ENCODE assay signal across 21 mouse cellular contexts in the genomic region with DNA sequence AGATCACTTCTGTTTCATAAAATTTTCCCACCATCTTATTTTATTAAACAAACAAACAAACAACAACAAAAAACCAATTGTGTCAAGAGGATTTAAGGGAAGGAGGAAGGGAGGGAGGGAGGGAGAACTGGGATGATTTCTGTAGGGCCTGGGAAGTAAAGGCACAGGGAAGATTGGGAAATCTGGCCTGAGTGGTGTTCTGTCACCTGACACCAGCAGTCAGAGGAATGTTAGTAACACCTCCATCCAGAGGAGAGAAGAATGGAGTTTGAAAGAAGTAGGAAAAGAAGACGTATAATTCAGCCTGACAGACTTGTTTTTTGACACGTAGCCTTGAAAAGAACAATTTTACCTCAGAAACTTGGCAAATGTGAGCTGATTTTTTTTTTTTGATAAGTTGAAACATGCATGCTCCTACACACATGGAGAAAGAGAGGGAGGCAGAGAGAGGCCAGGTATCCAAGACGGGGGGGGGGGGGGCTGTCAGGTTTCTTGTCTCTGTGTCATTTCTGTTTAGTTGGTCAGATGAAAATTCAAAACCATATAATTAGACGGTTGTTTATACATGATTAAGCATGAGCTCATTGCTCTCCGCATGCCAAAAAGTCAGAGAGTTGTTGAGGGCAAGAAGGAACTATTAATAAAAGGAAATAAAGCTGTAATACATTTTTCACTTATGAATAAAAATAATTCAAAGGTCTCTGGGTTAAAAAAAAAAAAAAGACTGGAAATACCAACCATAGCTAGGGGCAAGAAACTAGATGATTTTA.
DNase-seq lines count a peak whose midpoint lies in the region; ATAC-seq and TF ChIP-seq lines count a peak whose summit lies in the region.
"Had no signal": no experiment of that assay in that cellular context is flagged by ENCODE, and none has a peak within 500 bp of the region (broad histone marks: within the 10 kb centered on the region; RNA-seq: fewer than 3 reads in every experiment).

No protein-coding gene starts in this region.

- no peak overlapping the region for H3K4me3 ChIP-seq in lung, postnatal 0 days (ENCODE audit: low read depth, low read length)
- H3K4me3 ChIP-seq: embryonic facial prominence, embryonic 12.5 days; forebrain, embryonic 10.5 days; limb, embryonic 13.5 days; midbrain, embryonic 15.5 days; neural tube, embryonic 15.5 days had no signal

- 23% methylated on average over 5 of the region's 5 CpGs for WGBS in lung, postnatal 0 days

- TF ChIP-seq CTCF in lung, postnatal 0 days (IDR thresholded peaks at IDR 0.05): no peak

- peak; percentile 10 for DNase-seq in embryo, embryonic 11 days
- no peak for DNase-seq in embryo, embryonic 9.5 days (ENCODE audit: extremely low spot score)
- DNase-seq in lung, postnatal 0 days (ENCODE audit: low spot score): peak; percentile 14
- no peak for DNase-seq in lung, postnatal 36 days
- DNase-seq in adipocyte (ENCODE audit: low spot score): peak; percentile 10
- DNase-seq in right cerebral cortex, postnatal 4 days: no peak
- no peak for DNase-seq in layer of hippocampus, adult 9-10 months (ENCODE audit: low spot score)
- DNase-seq: cerebellum, adult 11 months; cerebellum, postnatal 14 days; forebrain, postnatal 0 days; layer of hippocampus, adult 9-11 months; lung, postnatal 14 days; right cerebral cortex, postnatal 14 days; thymus, postnatal 4 days had no signal

- no peak overlapping the region for H3K4me2 ChIP-seq in lung, postnatal 0 days (replicated peaks; ENCODE audit: low read depth, low read length)
- H3K4me2 ChIP-seq: embryonic facial prominence, embryonic 12.5 days; heart, embryonic 11.5 days; limb, embryonic 13.5 days; midbrain, embryonic 15.5 days; neural tube, embryonic 15.5 days had no signal

- H3K9ac ChIP-seq in lung, postnatal 0 days (replicated peaks; ENCODE audit: low read depth): no peak overlapping the region
- H3K9ac ChIP-seq: embryonic facial prominence, embryonic 12.5 days; forebrain, postnatal 0 days; limb, embryonic 13.5 days; liver, embryonic 14.5 days; midbrain, embryonic 15.5 days; neural tube, embryonic 15.5 days had no signal

- no peaks in the 10 kb centered on the region for H3K4me1 ChIP-seq in lung, postnatal 0 days (ENCODE audit: insufficient read depth, low read depth, low read length)

- no peaks in the 10 kb centered on the region for H3K27me3 ChIP-seq in lung, postnatal 0 days (replicated peaks; ENCODE audit: insufficient read depth, low read length)
- H3K27me3 ChIP-seq: embryonic facial prominence, embryonic 12.5 days; limb, embryonic 13.5 days; midbrain, embryonic 15.5 days; neural tube, embryonic 15.5 days had no signal

- no peak for TF ChIP-seq EP300 in lung, postnatal 0 days (IDR thresholded peaks at IDR 0.05)

- no peaks in the 10 kb centered on the region for H3K36me3 ChIP-seq in lung, postnatal 0 days (ENCODE audit: insufficient read depth, low read length)
- H3K36me3 ChIP-seq: embryonic facial prominence, embryonic 12.5 days; forebrain, embryonic 10.5 days; limb, embryonic 13.5 days; midbrain, embryonic 15.5 days; neural tube, embryonic 15.5 days had no signal

- H3K9me3 ChIP-seq in lung, postnatal 0 days (ENCODE audit: low read length): no peaks in the 10 kb centered on the region
- H3K9me3 ChIP-seq: embryonic facial prominence, embryonic 12.5 days; forebrain, embryonic 10.5 days; limb, embryonic 13.5 days; midbrain, embryonic 15.5 days; neural tube, embryonic 15.5 days had no signal

- H3K27ac ChIP-seq in lung, postnatal 0 days (ENCODE audit: low read length): no peak overlapping the region
- H3K27ac ChIP-seq: embryonic facial prominence, embryonic 12.5 days; forebrain, embryonic 10.5 days; limb, embryonic 13.5 days; liver, embryonic 14.5 days; midbrain, embryonic 15.5 days; neural tube, embryonic 15.5 days had no signal

- ATAC-seq in lung, postnatal 0 days: no peak
- ATAC-seq: forebrain, postnatal 0 days; midbrain, embryonic 15.5 days had no signal

Comparison
In these comparisons a context has a peak if more than half of its experiments do, and no peak if none do; other contexts are left out.
1. DNase-seq: peak in embryo, embryonic 11 days (single experiment), lung, postnatal 0 days (single experiment) and adipocyte (single experiment); none in embryo, embryonic 9.5 days (single experiment), lung, postnatal 36 days (single experiment), right cerebral cortex, postnatal 4 days (single experiment) and layer of hippocampus, adult 9-10 months (single experiment).